Mouse (Mus musculus): Measurements from ENCODE around the gene Mgll.

DNA sequence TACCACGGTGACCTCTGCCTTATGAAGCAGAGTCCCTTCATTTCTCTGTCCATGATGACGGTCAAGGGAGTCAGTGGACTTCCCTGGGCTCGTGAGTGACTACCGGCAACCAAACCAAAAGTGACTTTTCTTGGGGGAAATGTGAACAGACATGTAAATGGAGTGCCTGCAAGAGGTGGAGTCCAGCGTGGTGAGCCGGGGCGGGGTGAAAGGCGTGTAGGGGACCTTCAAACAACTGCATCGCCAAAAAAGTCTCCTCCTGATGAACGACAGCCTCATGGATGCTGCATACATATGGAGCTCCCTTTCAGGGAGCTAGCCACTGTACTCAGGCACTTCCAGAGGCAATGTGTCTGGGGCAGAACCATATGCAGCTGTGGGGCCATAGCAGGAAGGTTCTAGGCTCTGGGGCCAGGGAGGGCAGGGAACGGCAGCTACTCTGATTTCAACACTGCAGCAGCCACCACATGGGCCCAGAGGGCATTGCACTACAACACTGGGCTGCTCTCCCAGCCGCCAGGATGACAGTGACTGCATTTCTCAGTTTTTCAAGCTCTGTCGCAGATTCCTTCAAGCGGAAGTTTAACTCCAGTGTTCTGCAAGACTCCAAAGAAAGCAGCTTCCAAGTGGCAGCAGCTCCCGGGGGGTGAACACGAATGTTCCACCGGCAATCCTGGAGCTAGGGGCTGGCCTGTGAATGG, 36.9 kb downstream of the Mgll start:
- TF ChIP-seq CTCF (IDR thresholded peaks at IDR 0.05; ENCODE audit: insufficient read depth, low read length) (no peak), POLR2A (IDR thresholded peaks at IDR 0.05; ENCODE audit: borderline replicate concordance, extremely low read depth, low read depth, low read length) (no peak)

All from lung, adult 2 months (tissue).